Mouse (Mus musculus) mouse embryonic stem cell (cell line): ENCODE measurements around the gene Gsk3b.

ENCODE experiments used
- in situ Hi-C, 2 experiments: fragments of 300-500 bp; cut with MboI; formaldehyde crosslinking; loops; 1 replicate in 1 of 2; 3 replicates in 1 of 2; pipeline ENCODE4 v1.14.3; 2019 to 2020; ENCODE audit warnings: low sequenced_read_pairs in 2 of 2, low pct_unique_long_range_greater_than_20kb in 1 of 2, mixed read lengths in 1 of 2; ENCODE audit not compliant: unreplicated experiment in 1 of 2

The Gsk3b gene

DNA sequence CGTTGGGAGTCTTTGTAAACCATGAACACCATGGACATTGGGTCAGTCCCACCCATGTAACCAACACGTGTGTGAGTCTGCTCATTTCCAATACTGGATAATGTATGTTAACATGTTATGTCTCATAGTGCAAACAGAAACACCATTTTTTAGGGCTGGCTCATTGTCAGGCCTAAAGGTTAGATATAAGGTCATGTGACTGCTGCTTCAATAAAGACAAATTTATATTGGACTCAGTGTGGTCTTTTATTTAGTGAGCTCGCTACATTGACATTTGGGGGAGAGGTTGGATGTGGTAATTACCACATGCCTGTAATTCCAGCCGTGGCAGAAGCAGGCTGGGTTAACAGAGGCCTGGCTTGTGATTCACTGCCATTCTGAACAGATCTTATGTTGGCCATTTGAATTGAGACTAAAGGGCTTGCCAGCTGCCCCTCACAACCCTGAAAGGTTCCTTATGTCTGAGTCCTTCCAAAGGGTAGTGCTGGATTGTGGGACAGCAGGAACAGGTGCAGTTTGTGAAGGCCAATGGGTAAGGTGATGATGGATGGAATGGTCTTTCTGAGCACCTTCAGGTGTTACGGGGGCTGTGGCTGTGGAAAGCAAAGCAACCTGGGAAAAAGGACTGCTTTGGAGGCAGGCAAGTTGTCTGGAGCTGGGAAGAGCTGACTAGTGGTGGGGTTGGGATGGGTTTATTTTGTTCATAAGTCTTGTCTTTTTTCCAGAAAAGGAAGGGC, 157.2 kb downstream of the Gsk3b start:
- in situ Hi-C loops, result no loop called here

DNA sequence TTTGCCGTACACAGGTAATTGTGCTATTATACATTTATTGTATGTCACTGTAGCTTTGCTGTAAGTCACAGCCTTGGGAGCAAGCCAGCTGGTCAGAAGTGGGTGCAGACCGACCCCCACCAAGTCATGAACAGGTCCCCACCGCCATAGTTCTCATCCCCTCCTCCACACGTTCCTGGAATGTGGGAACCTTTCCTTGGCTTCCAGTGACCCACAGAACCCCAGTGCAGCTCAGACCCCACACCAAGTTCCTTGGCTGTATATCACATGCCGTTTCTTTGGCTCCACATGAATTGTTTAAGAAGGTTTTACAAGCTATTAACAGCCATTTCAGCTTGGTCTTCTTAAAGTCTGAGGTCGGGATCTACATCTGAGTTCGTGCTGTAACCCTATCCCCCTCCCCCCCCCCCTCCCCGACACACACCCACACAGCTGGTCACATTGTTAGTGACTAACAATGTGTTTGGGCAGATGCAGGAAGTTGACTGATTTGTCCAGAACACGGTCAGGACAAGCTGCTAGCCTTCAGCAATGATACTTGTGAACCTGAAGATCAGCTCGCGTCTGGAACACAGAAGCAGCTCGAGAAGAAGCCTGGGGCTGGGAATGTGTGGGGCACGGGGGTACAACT, 159.6 kb downstream of the Gsk3b start:
- in situ Hi-C loops, result no loop called here

DNA sequence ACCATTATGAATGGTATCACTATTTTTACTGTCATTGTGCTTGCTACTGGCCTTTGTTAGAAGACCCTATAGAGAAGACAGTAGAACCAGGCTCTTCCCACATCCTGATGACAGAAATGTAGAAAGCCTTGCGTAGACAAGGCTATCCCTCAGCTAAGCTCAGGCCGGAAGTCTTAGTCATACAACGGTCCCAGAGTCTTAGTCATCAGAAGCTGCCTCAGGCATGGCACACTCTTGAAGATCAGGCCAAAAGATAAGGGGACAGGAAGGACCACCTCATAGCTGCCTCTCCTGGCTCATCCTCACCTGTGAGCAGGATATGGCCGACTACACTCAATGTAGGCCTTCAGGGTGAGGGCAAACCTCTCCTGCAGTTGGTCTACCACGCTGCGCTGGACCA, 161.7 kb downstream of the Gsk3b start:
- in situ Hi-C loops, result no loop called here

DNA sequence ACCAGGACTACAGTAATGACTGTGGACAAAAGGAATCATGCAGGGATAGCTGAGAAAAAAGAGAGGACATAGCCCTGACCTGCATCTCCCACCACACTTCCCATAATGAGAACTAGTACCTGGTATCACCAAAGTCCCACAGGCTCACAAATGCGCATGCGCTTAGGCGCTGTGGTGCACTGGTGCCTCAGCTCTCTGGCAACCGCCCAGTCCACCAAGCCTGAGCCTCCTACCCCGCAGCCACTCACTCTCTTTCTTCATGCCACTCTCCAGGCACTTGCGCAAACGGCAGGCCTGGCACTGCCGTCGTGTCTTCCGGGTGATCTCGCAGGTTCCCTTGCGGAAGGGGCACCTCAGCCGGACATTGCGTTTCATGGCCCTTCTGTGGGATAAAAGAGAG, 165.2 kb downstream of the Gsk3b start:
- in situ Hi-C loops, result no loop called here

DNA sequence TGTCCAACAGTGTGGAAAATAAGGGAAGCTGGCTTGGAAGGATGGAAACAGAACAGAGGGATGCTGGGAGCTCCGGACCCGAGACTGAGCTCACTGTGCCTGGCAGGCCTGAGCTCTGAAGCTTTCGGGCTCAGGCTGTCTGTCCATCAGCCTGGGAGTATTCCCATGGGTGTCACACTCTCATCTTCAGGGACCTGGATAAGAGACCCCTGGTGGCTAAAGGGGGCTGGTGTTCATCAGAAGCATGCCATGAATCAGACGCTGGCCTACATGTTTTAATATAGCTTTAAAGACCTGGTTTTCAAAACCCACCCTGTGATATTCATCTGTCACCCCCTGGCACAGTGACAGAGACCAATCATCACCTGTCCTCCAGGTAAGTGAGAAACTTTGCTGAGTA, 166.3 kb downstream of the Gsk3b start:
- in situ Hi-C loops, result no loop called here

DNA sequence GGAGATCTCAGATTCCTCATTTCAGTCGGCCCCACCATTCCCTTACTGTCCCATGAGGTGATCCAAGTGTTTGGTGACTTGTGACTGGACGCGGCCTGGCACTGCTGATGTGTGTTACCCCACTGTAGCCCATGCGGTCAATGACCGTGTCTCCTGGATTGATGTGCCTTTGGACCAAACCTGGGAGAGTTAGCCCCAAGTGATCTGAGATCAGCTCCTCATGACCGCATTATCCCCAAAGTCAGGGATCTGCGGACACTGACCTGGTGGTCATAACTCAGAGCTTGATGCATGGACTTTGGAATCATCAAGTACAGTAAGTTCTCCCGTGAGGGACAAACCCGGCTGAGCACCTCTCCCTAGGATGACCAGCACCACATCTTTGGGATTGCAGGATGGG, 167.1 kb downstream of the Gsk3b start:
- in situ Hi-C loops, result no loop called here

DNA sequence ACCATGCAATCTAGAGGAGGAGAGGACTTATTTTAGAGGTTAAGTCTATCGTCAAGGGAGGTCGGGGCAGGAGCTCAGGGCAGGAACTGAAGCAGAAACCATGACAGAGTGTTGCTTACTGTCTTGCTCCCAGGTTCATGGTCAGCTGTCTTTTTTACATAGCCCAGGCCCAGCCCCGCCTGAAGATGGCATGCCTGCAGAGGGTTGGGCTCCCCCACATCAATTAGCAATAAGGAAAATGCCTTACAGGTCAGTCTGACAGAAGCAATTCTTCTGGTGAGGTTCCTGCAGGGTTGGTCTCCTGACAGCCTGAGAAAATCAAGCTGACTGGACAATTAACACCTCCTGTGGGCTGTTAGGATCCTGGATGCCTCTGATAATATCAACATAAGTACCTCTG, 182.8 kb downstream of the Gsk3b start:
- in situ Hi-C loops, result no loop called here

DNA sequence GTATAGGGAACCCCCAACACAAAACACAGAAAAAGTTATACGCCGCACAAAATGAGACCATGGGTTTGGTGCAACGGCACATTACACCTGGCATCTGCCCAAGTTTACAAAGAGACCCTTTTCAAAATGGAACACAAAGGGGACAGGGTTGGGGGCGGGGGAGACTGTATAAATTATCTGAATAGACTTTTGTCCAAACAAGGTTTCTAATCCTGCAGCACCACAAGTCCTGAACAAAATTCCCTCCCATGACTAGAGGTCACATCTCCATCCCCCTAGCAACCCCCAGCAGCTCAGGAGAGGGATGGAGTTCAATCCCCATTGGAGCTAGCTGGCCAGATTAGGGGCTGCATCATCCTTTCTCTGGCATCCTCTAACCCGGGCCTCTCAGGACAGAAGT, 183.7 kb downstream of the Gsk3b start:
- in situ Hi-C loops, result no loop called here

DNA sequence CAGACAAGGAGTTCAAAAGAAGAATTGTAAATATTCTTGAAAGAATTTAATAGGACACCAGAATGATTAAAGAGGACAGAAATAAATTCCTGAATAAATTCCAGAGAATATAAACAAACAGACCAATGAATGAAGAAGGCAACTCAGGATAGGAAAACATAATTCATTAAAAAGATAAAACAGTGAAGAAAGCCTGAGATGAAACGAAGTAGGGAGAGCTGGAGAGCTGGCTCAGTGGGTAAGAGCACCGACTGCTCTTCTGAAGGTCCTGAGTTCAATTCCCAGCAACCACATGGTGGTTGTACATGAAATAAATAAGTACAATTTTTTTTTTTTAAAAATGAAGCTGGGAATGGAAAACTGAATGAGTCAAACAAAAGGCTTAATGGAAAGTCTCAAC, 185.9 kb downstream of the Gsk3b start:
- in situ Hi-C loops, result no loop called here

DNA sequence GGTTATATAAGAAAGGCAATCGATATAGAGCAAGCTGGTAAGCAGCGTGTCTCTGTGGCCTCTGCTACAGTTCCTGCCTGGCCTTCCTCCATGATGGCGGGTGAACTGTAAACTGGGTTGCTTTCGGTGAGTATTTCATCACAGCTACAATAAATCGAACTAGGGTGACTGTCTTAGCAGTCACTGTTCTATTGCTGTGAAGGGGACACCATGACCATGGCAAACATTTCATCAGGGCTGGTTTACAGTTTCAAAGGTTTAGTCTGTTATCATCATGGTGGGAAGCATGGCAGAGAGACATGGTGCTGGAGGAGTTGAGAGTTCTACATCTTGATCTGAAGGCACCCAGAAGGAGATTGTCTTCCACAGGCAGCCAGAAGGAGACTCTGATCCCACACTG, 191.0 kb downstream of the Gsk3b start:
- in situ Hi-C loops, result no loop called here

DNA sequence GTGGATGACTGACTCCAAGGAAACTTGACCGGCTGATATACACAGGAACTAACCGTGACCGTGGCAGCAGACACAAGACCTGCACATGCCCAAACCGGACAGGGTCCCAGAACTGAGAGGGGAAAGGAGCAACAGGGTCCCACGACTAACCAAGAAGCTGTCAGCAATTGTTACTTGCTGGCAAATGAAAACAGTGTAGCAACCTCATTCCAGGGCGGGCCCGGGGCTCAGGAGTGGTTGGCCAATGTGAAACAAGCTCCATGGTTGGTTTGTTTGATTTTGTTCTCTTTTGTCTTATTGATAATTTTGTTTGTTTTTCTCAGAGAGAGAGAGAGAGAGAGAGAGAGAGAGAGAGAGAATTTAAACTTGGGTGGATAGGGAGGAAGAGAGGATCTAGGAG, 192.2 kb downstream of the Gsk3b start:
- in situ Hi-C loops, result no loop called here

DNA sequence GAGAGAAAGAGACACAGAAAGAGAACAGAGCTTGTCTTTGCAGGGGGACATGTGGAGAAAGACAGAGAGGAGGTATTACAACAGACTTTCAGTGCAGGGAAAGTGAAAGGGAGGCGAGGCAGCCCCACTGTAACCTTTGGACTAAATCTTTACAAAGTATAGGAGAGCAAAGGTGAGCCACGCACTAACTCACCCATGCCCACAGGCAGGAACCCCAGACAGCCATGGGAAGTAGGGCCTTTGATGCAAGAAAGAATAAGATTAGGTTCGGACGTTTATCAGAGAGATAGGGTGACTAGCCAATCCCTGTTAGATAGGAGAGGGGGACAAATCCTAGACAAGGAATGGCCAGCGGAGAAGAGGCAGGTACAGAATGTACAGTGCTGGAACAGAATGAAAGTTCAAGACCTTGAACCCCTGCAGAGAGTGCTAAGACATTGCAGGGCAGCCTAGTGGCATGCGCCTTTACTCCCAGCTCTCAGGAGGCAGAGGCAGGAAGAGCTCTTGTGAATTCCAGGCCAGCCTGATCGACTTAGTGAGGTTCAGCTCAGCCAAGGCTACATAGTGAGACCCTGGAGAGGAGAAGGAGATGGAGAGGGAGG, 193.9 kb downstream of the Gsk3b start:
- in situ Hi-C loops, result no loop called here

DNA sequence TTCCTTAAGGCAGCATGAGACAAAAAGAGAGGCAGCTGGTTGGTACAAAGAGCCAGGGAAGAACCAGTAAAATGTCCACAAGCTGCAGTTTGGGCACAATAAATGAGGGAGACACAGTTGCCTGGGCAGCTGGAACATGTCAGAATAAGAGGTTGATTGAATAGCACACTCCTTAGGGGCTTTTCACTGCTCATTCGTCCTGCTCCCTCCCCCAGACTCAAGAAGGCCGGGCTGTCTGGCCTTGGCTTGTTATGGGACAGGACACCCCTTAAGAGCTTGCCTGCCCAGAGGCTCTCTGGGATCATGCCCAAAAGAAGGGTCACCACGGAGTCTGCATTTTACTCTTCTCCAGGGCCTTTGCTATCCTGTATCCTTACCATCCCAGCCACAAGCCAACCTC, 194.5 kb downstream of the Gsk3b start:
- in situ Hi-C loops, result no loop called here

DNA sequence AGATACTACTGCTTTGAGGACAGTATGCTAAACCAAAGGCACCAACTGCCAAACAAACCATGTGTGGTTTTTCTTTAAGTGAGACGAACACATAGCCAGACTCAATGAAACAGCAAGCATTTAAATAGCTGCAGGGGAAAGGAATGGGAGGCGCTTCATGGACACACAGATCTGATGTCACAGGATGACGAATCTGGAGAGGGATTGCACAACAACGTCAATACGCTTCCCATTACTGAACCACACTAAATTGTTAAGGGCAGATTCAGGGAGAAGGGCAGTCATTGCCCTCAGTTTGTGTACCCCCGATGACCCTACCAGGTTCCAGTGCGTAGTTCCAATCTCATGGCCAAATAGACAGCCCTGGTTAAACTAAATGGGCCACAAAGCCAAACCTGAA, 197.0 kb downstream of the Gsk3b start:
- in situ Hi-C loops, result no loop called here

DNA sequence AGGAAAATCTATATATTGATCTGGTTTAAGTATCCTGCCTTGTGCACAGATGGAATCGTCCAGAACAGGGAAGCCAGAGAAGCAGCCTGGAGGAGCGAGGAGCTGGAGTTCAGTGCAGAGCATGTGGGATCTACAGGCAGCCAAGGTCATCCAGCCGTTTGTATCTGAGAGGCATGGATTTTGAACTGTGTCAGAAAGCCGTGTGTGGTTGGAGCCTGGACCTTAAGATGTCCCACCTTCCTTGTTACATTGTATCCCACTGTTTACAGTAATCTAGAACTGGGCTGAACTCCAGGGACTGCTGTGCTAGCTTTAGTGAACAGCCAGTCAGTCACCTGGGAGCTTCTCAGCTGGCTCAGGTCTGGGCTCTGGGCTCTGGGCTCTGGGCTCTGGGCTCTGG, 197.7 kb downstream of the Gsk3b start:
- in situ Hi-C loops, result no loop called here

DNA sequence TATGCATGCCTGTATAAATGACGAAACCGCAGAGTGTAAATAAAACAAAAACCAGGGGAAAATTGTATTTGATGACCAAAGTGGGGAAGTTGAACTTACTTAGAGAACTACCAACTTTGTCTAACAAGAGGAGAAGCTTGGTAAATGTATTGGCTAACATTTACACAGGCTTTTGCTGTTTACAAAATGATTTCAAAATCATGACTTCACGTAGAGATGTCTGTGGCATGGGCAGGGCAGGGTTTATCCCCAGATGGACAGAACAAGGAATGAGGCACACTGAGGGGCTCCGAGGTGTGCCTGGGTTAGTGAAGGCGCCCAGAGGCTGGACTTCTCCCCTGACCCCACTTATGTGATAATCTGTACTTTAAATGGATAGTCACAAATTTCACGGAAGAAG, 198.6 kb downstream of the Gsk3b start:
- in situ Hi-C loops, result no loop called here

DNA sequence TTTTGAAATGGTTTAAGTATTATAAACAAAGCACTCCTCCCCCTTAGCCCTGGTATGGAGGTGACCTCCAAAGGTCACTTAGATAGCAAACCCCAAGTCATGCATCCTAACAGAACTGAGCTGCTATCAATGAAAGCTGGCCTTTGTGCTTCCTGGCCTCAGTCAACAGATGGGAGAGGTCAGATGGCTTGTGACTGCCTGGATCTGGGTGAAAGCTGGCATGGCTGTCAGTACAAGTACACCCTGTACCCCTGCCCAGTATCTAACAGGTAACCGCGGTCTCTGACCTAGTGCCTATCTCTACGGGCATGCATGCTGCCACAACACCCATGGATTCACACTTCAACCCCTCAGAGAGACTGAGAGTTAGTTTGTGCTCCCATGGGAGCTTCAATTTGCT, 199.0 kb downstream of the Gsk3b start:
- in situ Hi-C loops, result no loop called here

DNA sequence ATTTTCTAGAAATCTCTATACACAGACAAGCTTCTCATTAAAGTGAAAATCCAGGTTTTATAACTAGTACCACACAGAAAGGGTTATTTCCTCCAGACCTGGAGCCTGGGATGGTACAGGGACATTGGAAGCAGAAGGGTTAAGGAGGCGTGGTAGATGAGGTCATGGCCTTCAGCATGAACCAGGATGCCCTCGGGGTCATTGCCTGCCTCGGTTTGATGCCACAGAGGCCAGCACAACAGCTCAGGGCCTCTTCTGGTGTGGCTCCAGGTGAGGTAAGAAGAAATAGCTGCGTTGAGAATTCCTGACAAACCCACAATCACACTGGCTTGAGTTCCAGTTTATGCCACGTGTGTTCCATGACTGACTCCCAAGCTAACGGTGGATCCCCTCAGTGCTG, 200.1 kb downstream of the Gsk3b start:
- in situ Hi-C loops, result no loop called here

DNA sequence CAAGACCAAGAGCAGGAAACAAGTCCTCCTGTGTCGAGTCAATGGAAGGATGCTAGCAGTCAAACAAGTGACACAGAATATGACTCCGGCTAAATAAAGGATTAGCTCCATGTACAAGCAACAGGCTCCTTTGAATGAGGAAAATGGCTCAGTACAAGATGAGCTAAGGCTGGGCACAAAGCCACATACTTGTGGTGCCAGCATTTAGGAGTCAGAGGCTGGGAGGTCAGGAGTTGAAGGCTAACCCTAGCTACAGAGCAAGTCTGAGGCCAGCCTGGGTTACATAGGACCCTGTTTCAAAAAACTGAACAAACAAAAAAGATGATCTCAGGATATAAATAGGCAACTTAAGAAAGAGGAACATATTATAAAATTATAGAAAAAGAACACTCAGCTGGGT, 201.3 kb downstream of the Gsk3b start:
- in situ Hi-C loops, result no loop called here

DNA sequence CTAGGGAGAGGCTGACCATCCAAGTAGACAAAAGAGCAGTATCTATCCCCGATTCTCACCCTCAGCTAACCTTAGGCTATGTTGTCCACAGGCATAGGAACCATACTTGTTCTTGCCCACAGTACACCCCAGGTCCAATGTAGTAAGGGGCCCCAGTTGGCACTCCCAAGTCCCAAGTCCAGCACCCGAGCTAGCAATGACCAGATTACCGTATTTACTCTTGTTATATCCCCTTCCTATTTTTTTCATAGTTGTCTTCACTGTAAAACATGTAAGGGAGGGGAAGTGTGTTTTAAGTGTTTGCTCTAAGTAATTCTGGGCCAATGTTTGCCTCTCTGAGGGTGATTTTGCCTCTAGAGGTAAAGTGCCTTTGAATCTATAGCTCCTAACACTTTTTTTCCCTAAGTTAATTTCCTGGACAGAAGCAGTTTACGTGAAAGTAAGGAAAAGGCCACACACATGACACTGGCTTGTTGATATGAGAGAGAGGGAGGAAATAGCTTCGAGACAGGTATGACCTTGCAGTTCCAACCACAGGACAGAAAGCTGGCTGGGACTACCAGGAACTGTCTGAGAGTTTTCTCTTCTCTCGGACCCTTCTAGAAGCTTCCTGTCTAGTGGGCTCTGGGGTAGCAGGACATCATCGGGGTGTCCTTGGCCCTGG, 206.0 kb downstream of the Gsk3b start, which contains the start of gene Nr1i2:
Gene Nr1i2 (minus strand): TSS at position 140 of the 664 bp plus-strand sequence.
- in situ Hi-C loops, result no loop called here
